Mouse (Mus musculus): ENCODE data around the gene Ift80.
"Not testable (repeated sequence)": the region's sequence is repeated elsewhere in the genome, so short reads cannot be mapped to it uniquely, and the experiment has no call there.

Ift80 gene

GRCm38 (mm10) chr3:69004437-69005337 lies at the start of gene Ift80, which contains the start of gene Smc4:
Gene Ift80, minus strand, starts transcription at chr3:69004570.
Gene Smc4, plus strand, starts transcription at chr3:69004738.
- peak; percentile 95 for DNase-seq

- no peak for DNase-seq
These were observed 47.5 kb upstream of the Ift80 start for GRCm38 (mm10) chr3:69051894-69052293.

- DNase-seq: no peak
These were observed 44.6 kb upstream of the Ift80 start for GRCm38 (mm10) chr3:69049011-69049410.

- DNase-seq: no peak
These were observed 43.3 kb upstream of the Ift80 start for GRCm38 (mm10) chr3:69047684-69048083.

GRCm38 (mm10) chr3:69046509-69046908 lies 42.1 kb upstream of the Ift80 start:
- no peak for DNase-seq

GRCm38 (mm10) chr3:69045750-69046149 lies 41.4 kb upstream of the Ift80 start:
- no peak for DNase-seq

- DNase-seq: no peak
These were observed 41.0 kb upstream of the Ift80 start for GRCm38 (mm10) chr3:69045400-69045703.

GRCm38 (mm10) chr3:69044645-69045399 lies 40.5 kb upstream of the Ift80 start, which contains the start of gene Trim59:
Gene Trim59, minus strand, starts transcription at chr3:69044755.
- peak; percentile 86 for DNase-seq

- DNase-seq: no peak
These were observed 39.8 kb upstream of the Ift80 start for GRCm38 (mm10) chr3:69044167-69044591.

- no peak for DNase-seq
These were observed 36.9 kb upstream of the Ift80 start for GRCm38 (mm10) chr3:69041298-69041697.

- no peak for DNase-seq
These were observed 35.7 kb upstream of the Ift80 start for GRCm38 (mm10) chr3:69040105-69040504.

GRCm38 (mm10) chr3:69026133-69026783 lies 21.9 kb upstream of the Ift80 start:
- no peak for DNase-seq

- DNase-seq: no peak
These were observed 16.4 kb upstream of the Ift80 start for GRCm38 (mm10) chr3:69020764-69021163.

- no peak for DNase-seq
These were observed 15.9 kb upstream of the Ift80 start for GRCm38 (mm10) chr3:69020285-69020684.

- not testable (repeated sequence) for DNase-seq
These were observed 14.3 kb upstream of the Ift80 start for GRCm38 (mm10) chr3:69018635-69019034.

GRCm38 (mm10) chr3:69017181-69017580 lies 12.8 kb upstream of the Ift80 start:
- DNase-seq: no peak

- DNase-seq: no peak
These were observed 4.5 kb upstream of the Ift80 start for GRCm38 (mm10) chr3:69008873-69009272.

- no peak for DNase-seq
These were observed 1.9 kb upstream of the Ift80 start for GRCm38 (mm10) chr3:69006246-69006760.

- peak; percentile 38 for DNase-seq
These were observed 1.2 kb upstream of the Ift80 start for GRCm38 (mm10) chr3:69005338-69006245.

GRCm38 (mm10) chr3:69004055-69004436 lies 324 bp downstream of the Ift80 start:
- no peak for DNase-seq

- no peak for DNase-seq
These were observed 1.6 kb downstream of the Ift80 start for GRCm38 (mm10) chr3:69002781-69003180.

- no peak for DNase-seq
These were observed 17.8 kb downstream of the Ift80 start for GRCm38 (mm10) chr3:68986550-68986949.
